Mouse (Mus musculus) embryonic facial prominence, embryonic 14.5 days (tissue): ENCODE results near the gene Exoc3l. TPM values are rescaled to one million over a fixed set of nuclear protein-coding genes. Genes with fewer than 3 reads are reported as not detected.
A peak's percentile ranks its signal among the peaks of the same experiment; 100 is the strongest.

ENCODE experiments used
- ATAC-seq: fragments of 200-750 bp; cut with Nextera tagmentation; 2 replicates; pipeline ENCODE4 v1.8.0; 2017; ENCODE audit warnings: low read depth, moderate number of reproducible peaks, moderate TSS enrichment
- DNase-seq: peaks from one replicate; pipeline ENCODE4 v3.0.0-alpha.2; 2015; ENCODE audit warnings: low spot score
- H3K27ac ChIP-seq: fragments of 300-500 bp; sonication (generic); replicated peaks from 2 replicates; pipeline ENCODE4 v1.5.1; 2014; ENCODE audit warnings: low read depth, mild to moderate bottlenecking, low read length, moderate library complexity
- H3K27me3 ChIP-seq: fragments of 300-500 bp; sonication (generic); replicated peaks from 2 replicates; pipeline ENCODE4 v1.6.1; 2014; ENCODE audit warnings: low read length; ENCODE audit not compliant: control insufficient read depth, insufficient read depth
- H3K36me3 ChIP-seq: fragments of 300-500 bp; sonication (generic); 2 replicates; pipeline ENCODE4 v1.6.1; 2014; ENCODE audit warnings: low read length, mixed read lengths; ENCODE audit not compliant: control insufficient read depth, insufficient read depth
- H3K4me1 ChIP-seq: fragments of 300-500 bp; sonication (generic); 2 replicates; pipeline ENCODE4 v1.6.1; 2014; ENCODE audit warnings: antibody characterized with exemption, low read length; ENCODE audit not compliant: control insufficient read depth, insufficient read depth
- H3K4me2 ChIP-seq: fragments of 300-500 bp; sonication (generic); 2 replicates; pipeline ENCODE4 v1.6.1; 2014; ENCODE audit warnings: low read depth, mild to moderate bottlenecking, low read length, moderate library complexity, mixed read lengths
- H3K4me3 ChIP-seq: fragments of 300-500 bp; sonication (generic); 2 replicates; pipeline ENCODE4 v1.5.1; 2014; ENCODE audit warnings: low read depth, mild to moderate bottlenecking, low read length
- H3K9ac ChIP-seq: fragments of 300-500 bp; sonication (generic); 2 replicates; pipeline ENCODE4 v1.6.1; 2014; ENCODE audit warnings: low read depth, mild to moderate bottlenecking, low read length, moderate library complexity, mixed read lengths
- H3K9me3 ChIP-seq: fragments of 300-500 bp; sonication (generic); 2 replicates; pipeline ENCODE4 v1.6.1; 2016; ENCODE audit warnings: low read length; ENCODE audit not compliant: control insufficient read depth
- WGBS: fragments of 180-500 bp; shearing (Covaris S2); extraction: QIAGEN DNeasy Blood & Tissue Kit; methylation state at CpG from one replicate; pipeline ENCODE4 v1.1.7; 2014; 5-methylcytosine and 5-hydroxymethylcytosine counted together
- polyA plus RNA-seq: library from polyadenylated mRNA; unstranded; fragments of >200 nt; fragmentation: Nextera tagmentation; extraction: Ambion mirVana; gene quantifications from 2 replicates; pipeline ENCODE4 v1.2.1, GENCODE M21; 2014

Exoc3l gene
- polyA plus RNA-seq, 1 experiment from 2014 or later, result 7.7 TPM

DNA sequence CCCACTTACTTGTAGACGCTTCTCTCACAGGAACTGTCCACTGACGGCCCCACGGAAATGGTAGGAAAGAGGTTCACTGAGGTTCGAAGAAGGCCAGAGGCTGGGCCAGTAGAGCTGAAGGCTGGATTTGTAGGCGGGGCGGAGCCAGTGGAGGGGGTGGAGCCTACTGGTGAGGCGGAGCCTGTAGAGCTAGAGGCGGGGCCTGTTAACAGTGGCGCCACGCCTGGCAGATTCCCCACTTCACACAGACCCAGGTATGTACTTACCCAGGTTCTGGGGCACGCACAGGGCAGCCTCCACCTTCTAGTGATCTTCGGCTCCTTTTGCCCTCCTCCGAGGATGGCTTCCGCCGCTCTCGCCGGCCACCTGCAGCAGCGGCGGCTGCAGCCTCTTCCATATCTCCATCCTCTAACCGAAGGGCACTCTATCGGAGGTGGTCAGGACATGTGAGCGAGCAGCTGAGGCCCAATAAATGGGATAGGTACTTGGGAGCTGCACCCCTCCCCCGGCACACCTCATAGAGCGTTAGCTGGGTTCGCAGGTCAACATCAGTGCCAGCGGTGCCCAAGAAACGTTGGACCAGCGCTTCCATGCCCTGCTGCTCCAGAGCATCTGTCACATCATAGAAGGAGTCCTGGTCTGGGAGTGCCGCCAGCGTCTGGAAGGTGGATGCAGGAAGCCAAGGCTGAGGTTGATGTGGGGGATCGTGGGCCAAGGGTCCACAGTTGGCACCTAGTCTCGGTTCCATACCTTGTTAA is 40.7 kb upstream of the Exoc3l start:
- no peak for ATAC-seq
- DNase-seq, result no peak
- no peak overlapping the region for H3K4me3 ChIP-seq
- H3K4me2 ChIP-seq, result no peak overlapping the region
- no peaks in the 10 kb centered on the region for H3K9me3 ChIP-seq
- no peak overlapping the region for H3K27ac ChIP-seq
- WGBS, result 67% methylated on average over 31 of the region's 32 CpGs
- H3K9ac ChIP-seq, result no peak overlapping the region
- H3K36me3 ChIP-seq, result peaks cover 53% of the 10 kb centered on the region
- H3K27me3 ChIP-seq, result no peaks in the 10 kb centered on the region
- no peaks in the 10 kb centered on the region; the same call in 1 of the 2 replicates for H3K4me1 ChIP-seq

DNA sequence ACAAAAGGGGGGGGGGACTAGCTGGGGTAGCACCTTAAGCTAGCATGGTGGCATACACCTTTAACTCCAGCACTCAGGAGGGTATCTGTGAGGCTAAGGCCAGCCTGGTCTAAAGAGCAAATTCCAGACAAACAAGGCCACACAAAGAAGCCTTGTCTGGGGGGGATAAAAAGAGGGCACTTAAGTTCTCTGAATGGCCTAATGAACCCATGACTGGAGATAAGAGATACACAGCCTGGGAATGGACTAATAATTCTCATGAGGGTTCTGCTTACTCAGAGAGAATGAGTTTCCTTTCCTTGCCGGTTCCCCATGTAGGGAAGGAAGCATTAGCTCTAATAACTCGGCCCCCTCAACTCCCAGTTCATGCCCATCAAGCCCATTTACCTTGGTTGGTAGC is 36.6 kb upstream of the Exoc3l start:
- ATAC-seq (no peak), DNase-seq (no peak)
- 59% methylated on average over 2 of the region's 2 CpGs for WGBS
- Histone ChIP-seq H3K27ac (no peak overlapping the region), H3K4me1 (peaks cover under 1% of the 10 kb centered on the region; the same call in 1 of the 2 replicates), H3K9ac (no peak overlapping the region), H3K27me3 (no peaks in the 10 kb centered on the region), H3K4me2 (no peak overlapping the region), H3K4me3 (no peak overlapping the region), H3K36me3 (peaks cover 92% of the 10 kb centered on the region), H3K9me3 (no peaks in the 10 kb centered on the region)

DNA sequence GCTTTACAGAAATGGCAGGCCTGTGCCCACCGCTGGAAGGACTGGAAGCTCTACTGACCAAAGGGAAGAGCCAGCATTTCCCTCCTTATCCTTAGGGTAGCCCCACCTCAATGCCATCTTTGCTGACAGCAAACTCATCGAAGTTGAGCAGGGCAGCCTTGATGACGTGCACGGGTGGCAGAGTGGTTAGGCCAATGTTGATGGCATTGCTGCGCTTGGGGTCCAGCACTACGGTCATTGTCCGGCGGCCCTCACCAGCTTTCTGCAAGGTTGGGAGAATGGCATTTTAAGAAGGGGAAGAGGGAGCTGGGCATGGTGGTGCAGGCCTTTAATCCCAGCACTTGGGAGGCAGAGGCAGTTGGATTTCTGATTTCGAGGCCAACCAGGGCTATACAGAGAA is 36.0 kb upstream of the Exoc3l start:
- Histone ChIP-seq H3K27ac (no peak overlapping the region), H3K9me3 (no peaks in the 10 kb centered on the region), H3K4me3 (no peak overlapping the region), H3K4me2 (no peak overlapping the region), H3K4me1 (peaks cover 3% of the 10 kb centered on the region; the same call in 1 of the 2 replicates), H3K27me3 (no peaks in the 10 kb centered on the region), H3K9ac (no peak overlapping the region), H3K36me3 (peaks cover 89% of the 10 kb centered on the region)
- WGBS, result 89% methylated on average over 9 of the region's 9 CpGs
- DNase-seq, result no peak
- ATAC-seq, result no peak

DNA sequence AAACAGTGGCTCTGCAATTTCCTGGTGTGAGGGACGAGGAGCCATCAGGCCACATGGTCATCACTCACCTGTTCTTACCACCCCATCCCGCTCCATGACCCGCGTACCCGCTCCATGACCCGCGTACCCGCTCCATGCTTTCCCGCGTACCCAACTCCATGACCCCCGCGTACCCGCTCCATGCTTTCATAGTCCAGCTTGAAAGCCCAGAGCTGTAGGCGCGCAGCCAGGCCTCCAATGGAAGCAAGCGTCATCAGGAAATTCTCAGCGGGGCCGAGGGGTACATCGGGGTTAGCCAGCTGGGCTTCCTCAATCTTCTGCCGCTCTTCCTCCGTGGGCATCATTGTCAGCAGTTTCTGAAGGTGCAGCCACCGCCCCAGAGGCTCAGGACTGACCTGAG is 35.6 kb upstream of the Exoc3l start:
- no peak overlapping the region for H3K9ac ChIP-seq
- WGBS, result 94% methylated on average over 22 of the region's 22 CpGs
- H3K4me3 ChIP-seq, result no peak overlapping the region
- H3K27me3 ChIP-seq, result no peaks in the 10 kb centered on the region
- H3K4me2 ChIP-seq, result no peak overlapping the region
- no peak for DNase-seq
- H3K4me1 ChIP-seq, result peaks cover 3% of the 10 kb centered on the region; the same call in 1 of the 2 replicates
- no peaks in the 10 kb centered on the region for H3K9me3 ChIP-seq
- no peak for ATAC-seq
- H3K27ac ChIP-seq, result no peak overlapping the region
- peaks cover 85% of the 10 kb centered on the region for H3K36me3 ChIP-seq

DNA sequence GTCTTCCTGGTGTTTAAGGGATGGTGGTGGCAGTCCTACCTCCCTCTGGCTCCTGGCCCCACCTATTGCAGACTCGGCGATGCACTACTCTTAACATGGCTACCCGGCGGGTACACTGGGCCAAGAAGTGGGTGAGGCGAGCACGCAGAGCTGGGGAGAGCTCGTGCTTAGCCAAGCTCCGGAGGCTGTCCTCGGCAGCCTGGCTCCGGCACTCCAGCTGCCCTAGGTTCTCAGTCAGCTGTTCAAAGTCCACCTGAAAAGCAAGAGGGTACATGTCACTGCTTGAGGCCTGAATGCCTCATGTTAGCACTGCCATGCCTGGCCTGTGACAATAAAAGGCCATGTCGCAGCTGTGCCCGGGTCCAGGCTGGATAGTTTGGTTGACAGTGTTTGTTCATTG is 34.4 kb upstream of the Exoc3l start:
- no peak overlapping the region for H3K9ac ChIP-seq
- no peak for ATAC-seq
- no peak overlapping the region for H3K27ac ChIP-seq
- no peak overlapping the region for H3K4me3 ChIP-seq
- no peak overlapping the region for H3K4me2 ChIP-seq
- no peaks in the 10 kb centered on the region for H3K27me3 ChIP-seq
- H3K9me3 ChIP-seq, result no peaks in the 10 kb centered on the region
- H3K4me1 ChIP-seq, result peaks cover 3% of the 10 kb centered on the region; the same call in 1 of the 2 replicates
- H3K36me3 ChIP-seq, result peaks cover 75% of the 10 kb centered on the region
- DNase-seq, result no peak
- WGBS, result 95% methylated on average over 10 of the region's 12 CpGs

DNA sequence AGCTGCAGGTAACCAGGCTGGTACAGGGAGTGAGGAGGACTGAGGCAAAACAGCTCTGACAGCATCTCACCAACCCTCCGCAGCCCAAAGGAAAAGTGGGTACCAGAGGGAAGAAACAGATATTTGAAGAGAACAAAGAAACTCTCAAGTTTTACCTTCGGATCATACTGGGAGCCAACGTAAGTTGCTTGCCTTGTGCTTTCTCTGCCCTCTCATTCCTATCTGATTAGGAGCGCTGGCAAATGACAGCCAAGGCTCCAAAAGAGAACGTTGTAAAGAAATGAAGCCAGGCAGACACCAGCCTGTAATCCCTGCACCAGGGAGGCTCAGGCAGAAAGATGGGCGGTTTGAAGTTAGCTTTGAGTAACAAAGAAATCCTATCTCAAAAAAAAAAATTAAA is 31.1 kb upstream of the Exoc3l start:
- 33% methylated on average over 6 of the region's 6 CpGs for WGBS
- DNase-seq (no peak), ATAC-seq (0 out of 2 replicates have a peak, but pooled peaks have one; percentile 3)
- Histone ChIP-seq H3K27me3 (no peaks in the 10 kb centered on the region), H3K4me1 (peaks cover 3% of the 10 kb centered on the region; the same call in 1 of the 2 replicates), H3K9ac (peak overlapping the region; percentile 77), H3K4me2 (peak overlapping the region; percentile 82), H3K4me3 (peak overlapping the region; percentile 60), H3K9me3 (no peaks in the 10 kb centered on the region), H3K36me3 (peaks cover 58% of the 10 kb centered on the region), H3K27ac (peak overlapping the region; percentile 79; the same call in 1 of the 2 replicates)

DNA sequence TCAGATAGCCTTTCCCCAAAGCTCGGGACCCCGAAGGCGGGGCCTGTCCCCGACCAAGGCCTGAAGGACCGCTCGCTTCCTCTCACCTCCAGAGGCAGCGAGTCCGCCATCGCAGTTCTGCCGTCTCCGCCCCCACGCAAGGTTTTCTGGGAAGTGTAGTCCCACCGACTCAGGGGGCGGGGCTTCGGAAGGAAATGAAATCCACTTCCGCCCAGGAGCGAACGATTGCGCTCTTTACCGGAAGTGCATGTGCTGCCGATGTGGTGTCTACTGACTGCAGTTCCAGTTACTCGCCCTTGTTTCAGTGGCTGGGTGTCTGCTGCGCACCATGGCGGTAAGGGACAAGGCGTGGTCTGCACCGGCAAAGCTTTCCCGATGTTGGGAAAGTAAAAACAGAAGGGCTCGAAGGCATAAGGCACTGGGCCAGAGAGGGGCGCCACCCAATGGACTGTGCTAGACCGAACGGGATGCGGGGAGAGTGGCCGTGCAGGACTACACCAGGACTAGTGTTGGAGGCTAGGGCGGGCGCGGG is 30.3 kb upstream of the Exoc3l start, which contains the start of the genes Lrrc29 and Tmem208:
Lrrc29 (minus strand) TSS at position 138 of the 532 bp plus-strand sequence.
Tmem208 (plus strand) TSS at position 214 of the 532 bp plus-strand sequence.
- peak within 1 kb of the TSS; percentile 60 for H3K4me3 ChIP-seq
- H3K9ac ChIP-seq, result peak within 1 kb of the TSS; percentile 77
- H3K27ac ChIP-seq, result peak within 1 kb of the TSS; percentile 79
- H3K27me3 ChIP-seq, result no peaks in the 10 kb centered on the region
- WGBS, result under 1% methylated on average over 31 of the region's 36 CpGs
- peak within 1 kb of the TSS; percentile 82 for H3K4me2 ChIP-seq
- H3K36me3 ChIP-seq, result peaks cover 56% of the 10 kb centered on the region
- H3K4me1 ChIP-seq, result peaks cover 3% of the 10 kb centered on the region; the same call in 1 of the 2 replicates
- ATAC-seq, result peak; percentile 93
- H3K9me3 ChIP-seq, result no peaks in the 10 kb centered on the region
- peak; percentile 98 for DNase-seq

DNA sequence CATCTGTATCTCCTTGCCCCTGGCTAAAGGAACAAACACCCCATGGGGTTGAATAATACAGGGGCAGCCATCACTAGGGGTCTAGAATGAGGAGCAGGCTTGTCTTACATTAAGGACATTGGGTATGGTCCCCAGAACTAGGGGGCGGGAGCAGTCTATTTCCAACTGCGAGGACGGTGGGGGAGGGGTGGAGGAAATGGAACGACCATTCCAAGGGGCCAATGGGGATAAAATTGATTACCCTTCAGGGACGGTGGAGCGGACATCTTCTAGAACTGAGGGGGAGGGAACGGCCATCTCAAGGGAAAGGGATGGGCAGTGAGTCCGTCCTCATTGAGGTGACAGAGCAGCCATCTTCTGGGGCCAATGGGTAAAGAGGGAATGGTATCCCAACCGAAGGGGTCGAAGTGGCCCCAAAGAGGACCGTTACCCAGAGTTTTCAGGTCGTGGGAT is 29.8 kb upstream of the Exoc3l start:
- no peaks in the 10 kb centered on the region for H3K27me3 ChIP-seq
- peak overlapping the region; percentile 60 for H3K4me3 ChIP-seq
- H3K4me2 ChIP-seq, result peak overlapping the region; percentile 63
- peaks cover 3% of the 10 kb centered on the region; the same call in 1 of the 2 replicates for H3K4me1 ChIP-seq
- DNase-seq (no peak), ATAC-seq (peak; percentile 28)
- H3K27ac ChIP-seq, result peak overlapping the region; percentile 54; the same call in 1 of the 2 replicates
- peak overlapping the region; percentile 77 for H3K9ac ChIP-seq
- WGBS, result under 1% methylated on average over 10 of the region's 12 CpGs
- peaks cover 51% of the 10 kb centered on the region for H3K36me3 ChIP-seq
- H3K9me3 ChIP-seq, result no peaks in the 10 kb centered on the region
